8 mouse cellular contexts compared by ENCODE assay signal in the genomic region with DNA sequence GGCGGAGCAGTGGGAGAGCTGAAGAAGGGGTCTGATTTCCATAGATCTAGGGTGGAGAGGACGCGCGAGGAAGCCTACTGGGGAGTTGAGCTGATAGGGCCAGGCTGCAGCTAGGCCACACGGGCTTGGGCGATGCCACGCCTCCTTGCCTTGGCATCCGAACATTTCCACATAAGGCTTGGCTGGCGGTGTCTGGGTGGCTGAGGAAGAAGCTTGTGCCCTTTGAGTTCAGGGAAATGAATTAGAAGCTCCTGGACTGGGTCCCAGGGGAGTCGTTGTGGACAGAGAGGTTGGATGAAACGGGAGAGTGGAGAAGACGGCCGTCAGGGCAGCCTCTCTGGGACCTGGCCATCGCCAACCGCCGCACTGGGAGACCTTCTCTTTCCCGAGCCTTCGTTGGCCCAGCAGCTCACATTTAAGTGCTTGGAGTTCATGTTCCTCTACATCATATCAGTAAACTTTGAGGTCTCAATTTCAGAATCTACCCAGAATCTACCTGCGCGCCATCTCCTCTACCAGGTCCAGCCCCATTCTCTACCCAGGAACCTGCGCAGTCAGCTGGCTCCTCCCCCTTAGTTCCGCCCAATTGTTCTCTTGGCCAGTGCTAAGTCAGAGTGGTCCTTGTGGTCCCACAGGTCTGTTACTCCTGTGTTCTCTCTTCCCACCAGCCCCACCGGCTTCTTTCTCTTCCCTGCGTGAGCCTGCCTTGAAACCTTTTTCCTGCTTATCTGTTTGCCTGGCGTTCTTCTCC. TPM values are rescaled to one million over a fixed set of nuclear protein-coding genes. Genes with fewer than 3 reads are reported as not detected.
DNase-seq lines count a peak whose midpoint lies in the region; ATAC-seq and TF ChIP-seq lines count a peak whose summit lies in the region.

No protein-coding gene starts in this region.

- no peaks in the 10 kb centered on the region for H3K36me3 ChIP-seq in intestine, embryonic 16.5 days (ENCODE audit: control insufficient read depth, insufficient read depth, low read length)
- H3K36me3 ChIP-seq in liver, embryonic 11.5 days (ENCODE audit: control insufficient read depth, insufficient read depth, low read length) = no peaks in the 10 kb centered on the region
- no peaks in the 10 kb centered on the region for H3K36me3 ChIP-seq in midbrain, postnatal 0 days (ENCODE audit: insufficient read depth, low read length)

- peak; percentile 11 to 22 for DNase-seq in right cerebral cortex, adult 2 months (ENCODE audit: low spot score in 2 of 2)
- no peak for DNase-seq in right cerebral cortex, postnatal 36 days (ENCODE audit: low spot score in 2 of 2)
- DNase-seq in liver, embryonic 11.5 days (ENCODE audit: low spot score) = peak; percentile 55
- peak; percentile 51 for DNase-seq in midbrain, postnatal 0 days (ENCODE audit: low spot score)
- DNase-seq in thymus, postnatal 0 days (ENCODE audit: low spot score) = peak; percentile 57

- TF ChIP-seq CTCF in midbrain, postnatal 0 days (IDR thresholded peaks at IDR 0.05) = no peak

- no peaks in the 10 kb centered on the region for H3K27me3 ChIP-seq in intestine, embryonic 16.5 days (replicated peaks; ENCODE audit: control insufficient read depth, insufficient read depth, low read length)
- no peaks in the 10 kb centered on the region for H3K27me3 ChIP-seq in liver, embryonic 11.5 days (replicated peaks; ENCODE audit: control insufficient read depth, insufficient read depth, low read length)
- H3K27me3 ChIP-seq in midbrain, postnatal 0 days (ENCODE audit: insufficient read depth, low read length) = no peaks in the 10 kb centered on the region

- H3K9ac ChIP-seq in intestine, embryonic 16.5 days (ENCODE audit: low read depth, low read length) = peak overlapping the region; percentile 54
- H3K9ac ChIP-seq in liver, embryonic 11.5 days (ENCODE audit: low read depth, low read length) = no peak overlapping the region
- peak overlapping the region; percentile 51; the same call in 1 of the 2 replicates for H3K9ac ChIP-seq in midbrain, postnatal 0 days (replicated peaks; ENCODE audit: low read length, poor library complexity, severe bottlenecking)

- no peaks in the 10 kb centered on the region for H3K9me3 ChIP-seq in intestine, embryonic 16.5 days (ENCODE audit: control insufficient read depth, low read length)
- no peaks in the 10 kb centered on the region for H3K9me3 ChIP-seq in liver, embryonic 11.5 days (ENCODE audit: control insufficient read depth, low read length)
- no peaks in the 10 kb centered on the region for H3K9me3 ChIP-seq in midbrain, postnatal 0 days (ENCODE audit: low read length)

- peak overlapping the region; percentile 45 for H3K4me3 ChIP-seq in intestine, embryonic 16.5 days (ENCODE audit: low read length)
- H3K4me3 ChIP-seq in liver, embryonic 11.5 days (ENCODE audit: low read depth, low read length) = peak overlapping the region; percentile 40
- peak overlapping the region; percentile 33 for H3K4me3 ChIP-seq in midbrain, postnatal 0 days (ENCODE audit: low read depth, low read length)

- peaks cover 24% of the 10 kb centered on the region for H3K4me1 ChIP-seq in intestine, embryonic 16.5 days (ENCODE audit: control insufficient read depth, insufficient read depth, low read length)
- peaks cover 20% of the 10 kb centered on the region for H3K4me1 ChIP-seq in liver, embryonic 11.5 days (replicated peaks; ENCODE audit: control insufficient read depth, insufficient read depth, low read length)
- peaks cover 7% of the 10 kb centered on the region for H3K4me1 ChIP-seq in midbrain, postnatal 0 days (ENCODE audit: insufficient read depth, low read length)

- peak overlapping the region; percentile 75 for H3K4me2 ChIP-seq in intestine, embryonic 16.5 days (ENCODE audit: low read depth, low read length)
- H3K4me2 ChIP-seq in liver, embryonic 11.5 days = peak overlapping the region; percentile 86
- H3K4me2 ChIP-seq in midbrain, postnatal 0 days (ENCODE audit: low read depth, low read length, poor library complexity, severe bottlenecking) = peak overlapping the region; percentile 62

- no peak overlapping the region for H3K27ac ChIP-seq in intestine, embryonic 16.5 days (ENCODE audit: low read length)
- no peak overlapping the region for H3K27ac ChIP-seq in liver, embryonic 11.5 days (ENCODE audit: low read depth, low read length)
- no peak overlapping the region for H3K27ac ChIP-seq in midbrain, postnatal 0 days (ENCODE audit: low read depth, low read length)

- WGBS in intestine, embryonic 16.5 days = 23% methylated on average over 25 of the region's 25 CpGs
- WGBS in liver, embryonic 11.5 days = 6% methylated on average over 25 of the region's 25 CpGs
- WGBS in midbrain, postnatal 0 days = 3% methylated on average over 25 of the region's 25 CpGs

- peak; percentile 56 for ATAC-seq in common myeloid progenitor, adult 5-6 weeks (replicated peaks; ENCODE audit: low read depth, poor library complexity, severe bottlenecking)
- ATAC-seq in granulocyte monocyte progenitor cell, adult 5-6 weeks (replicated peaks; ENCODE audit: poor library complexity, severe bottlenecking) = peak; percentile 70
- peak; percentile 66 for ATAC-seq in intestine, embryonic 16.5 days
- peak; percentile 22; the same call in 1 of the 2 replicates for ATAC-seq in liver, embryonic 11.5 days (replicated peaks; ENCODE audit: low FRiP score)
- peak; percentile 76; the same call in 1 of the 2 replicates for ATAC-seq in midbrain, postnatal 0 days (ENCODE audit: low FRiP score)

RNA-seq across cellular contexts. Expression of a gene that starts 31.8 kb away (rescaled TPM):
- 15.0 and 15.2 TPM in 2 replicates for total RNA-seq in common myeloid progenitor, adult 5-6 weeks (2017)
- 21.4 and 25.7 TPM in 2 replicates for total RNA-seq in granulocyte monocyte progenitor cell, adult 5-6 weeks (2014; fragmentation: Nextera tagmentation)
- 21.7 and 27.2 TPM in 2 replicates for total RNA-seq in granulocyte monocyte progenitor cell, adult 5-6 weeks (2017)
- 39.5 TPM in 2 replicates for polyA plus RNA-seq in intestine, embryonic 16.5 days (2015; fragmentation: Nextera tagmentation; extraction: Ambion mirVana)
- 16.8 and 17.2 TPM in 2 replicates for polyA plus RNA-seq in liver, embryonic 11.5 days (2014; fragmentation: Nextera tagmentation; extraction: Ambion mirVana)
- total RNA-seq in midbrain, postnatal 0 days (2014; rRNA removed) = 10.4 and 24.3 TPM in 2 replicates
- polyA plus RNA-seq in midbrain, postnatal 0 days (2015; fragmentation: Nextera tagmentation; extraction: Ambion mirVana) = 7.7 and 8.3 TPM in 2 replicates
- 71.6 and 74.7 TPM in 2 replicates for polyA plus RNA-seq in thymus, postnatal 0 days (2015; fragmentation: Nextera tagmentation; extraction: Ambion mirVana)

RNA-seq across cellular contexts. Expression of a gene that starts 57.9 kb away (rescaled TPM):
- total RNA-seq in common myeloid progenitor, adult 5-6 weeks (2017) = 109 and 124 TPM in 2 replicates
- total RNA-seq in granulocyte monocyte progenitor cell, adult 5-6 weeks (2014; fragmentation: Nextera tagmentation) = 115 and 123 TPM in 2 replicates
- 123 and 124 TPM in 2 replicates for total RNA-seq in granulocyte monocyte progenitor cell, adult 5-6 weeks (2017)
- polyA plus RNA-seq in intestine, embryonic 16.5 days (2015; fragmentation: Nextera tagmentation; extraction: Ambion mirVana) = 204 and 224 TPM in 2 replicates
- 375 and 420 TPM in 2 replicates for polyA plus RNA-seq in liver, embryonic 11.5 days (2014; fragmentation: Nextera tagmentation; extraction: Ambion mirVana)
- 38.1 and 47.3 TPM in 2 replicates for total RNA-seq in midbrain, postnatal 0 days (2014; rRNA removed)
- 68.2 and 76.6 TPM in 2 replicates for polyA plus RNA-seq in midbrain, postnatal 0 days (2015; fragmentation: Nextera tagmentation; extraction: Ambion mirVana)
- 325 and 328 TPM in 2 replicates for polyA plus RNA-seq in thymus, postnatal 0 days (2015; fragmentation: Nextera tagmentation; extraction: Ambion mirVana)

Comparison
In these comparisons a context has a peak if more than half of its experiments do, and no peak if none do; other contexts are left out.
1. DNase-seq: peak in right cerebral cortex, adult 2 months (2 of 2), liver, embryonic 11.5 days (single experiment), midbrain, postnatal 0 days (single experiment) and thymus, postnatal 0 days (single experiment); none in right cerebral cortex, postnatal 36 days (0 of 2).
2. ATAC-seq: peak in every context shown above with its lines; median percentile 76 in midbrain, postnatal 0 days; 70 in granulocyte monocyte progenitor cell, adult 5-6 weeks; 66 in intestine, embryonic 16.5 days; 56 in common myeloid progenitor, adult 5-6 weeks; 22 in liver, embryonic 11.5 days.
3. Peak in every context shown above with its lines, with median percentiles within 50 percentile points of each other: H3K4me2 ChIP-seq and H3K4me3 ChIP-seq.